Mouse (Mus musculus): ENCODE data around the gene Mllt3.
A peak's percentile ranks its signal among the peaks of the same experiment; 100 is the strongest.

Gene Mllt3

DNA sequence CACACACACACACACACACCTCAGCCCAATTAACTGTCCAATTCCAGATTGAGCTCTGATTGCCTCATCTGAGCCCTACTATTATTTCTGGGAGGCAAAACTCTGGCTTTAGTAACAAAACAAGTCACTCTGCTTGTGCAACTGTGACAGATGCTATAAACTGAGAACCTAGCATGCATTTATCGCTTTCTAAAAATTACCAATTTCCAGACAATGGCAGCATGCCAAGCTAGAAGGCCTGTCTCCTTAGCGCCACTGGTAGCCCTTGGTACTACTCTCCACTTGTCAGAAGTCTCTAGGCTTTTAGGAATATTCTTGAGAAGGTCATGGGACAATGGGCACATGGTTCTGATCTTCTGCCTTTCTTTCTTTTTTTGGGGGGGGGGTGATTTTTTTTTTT lies 257.4 kb downstream of the Mllt3 start:
- DNase-seq (ENCODE audit: low spot score in 2 of 2), result no peak

DNA sequence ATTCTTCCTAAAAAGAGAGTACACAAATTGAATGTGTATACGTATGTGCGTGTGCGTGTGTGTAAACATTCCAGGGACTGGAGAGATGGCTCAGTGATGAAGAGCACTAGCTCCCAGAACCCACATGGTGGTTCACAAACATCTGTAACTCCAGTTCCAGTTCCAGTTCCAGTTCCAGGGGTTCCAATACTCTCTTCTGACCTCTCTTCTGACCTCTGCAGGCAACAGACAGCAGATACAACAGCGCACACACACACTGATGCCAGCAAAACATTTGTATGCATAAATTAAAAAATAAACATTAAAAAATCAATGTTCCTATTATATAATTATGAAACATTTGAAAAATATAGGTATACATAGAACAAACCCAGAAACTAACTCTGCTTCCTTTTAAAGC lies 258.6 kb downstream of the Mllt3 start:
- DNase-seq (ENCODE audit: low spot score in 2 of 2), result no peak

DNA sequence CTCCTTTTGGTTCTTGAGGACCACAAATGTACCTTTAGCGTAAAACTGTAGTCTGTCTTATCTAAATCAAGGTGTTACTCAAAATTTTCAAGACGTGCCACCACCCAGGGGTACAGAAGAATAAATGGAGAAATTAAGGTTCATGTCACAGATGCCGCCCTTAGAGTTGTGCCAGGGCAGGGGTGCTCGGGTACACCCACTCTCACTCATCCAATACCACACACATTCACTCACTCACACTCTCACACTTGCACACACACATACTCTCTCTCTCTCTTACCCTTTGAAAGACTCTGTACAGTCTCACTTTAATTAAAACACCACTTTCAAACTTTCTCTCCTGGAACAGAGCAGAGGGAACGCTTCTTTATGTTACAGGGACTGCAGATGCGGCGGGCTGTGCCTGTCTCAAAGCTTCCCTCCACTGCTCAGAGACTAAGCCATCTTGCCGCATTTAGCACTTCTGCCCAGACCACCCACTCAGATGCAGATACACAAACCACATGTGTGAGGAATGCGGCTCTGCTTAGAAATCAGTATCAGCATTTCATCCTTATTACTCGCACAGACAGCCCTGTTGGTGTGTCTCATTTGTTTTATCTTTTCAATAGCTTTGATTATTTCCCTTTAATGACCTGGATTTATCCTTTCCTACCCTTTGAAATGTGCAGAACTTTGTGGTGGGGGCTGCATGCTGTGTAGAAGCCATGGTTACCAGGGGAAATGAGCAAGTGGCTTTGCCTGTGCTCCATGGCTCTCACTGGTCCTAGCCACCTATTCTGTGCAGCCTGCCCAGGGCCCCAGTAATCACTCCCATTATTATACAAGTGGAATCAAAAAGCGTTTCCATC lies 265.2 kb downstream of the Mllt3 start:
- peak; percentile 12 to 37 for DNase-seq (ENCODE audit: low spot score in 2 of 2)

DNA sequence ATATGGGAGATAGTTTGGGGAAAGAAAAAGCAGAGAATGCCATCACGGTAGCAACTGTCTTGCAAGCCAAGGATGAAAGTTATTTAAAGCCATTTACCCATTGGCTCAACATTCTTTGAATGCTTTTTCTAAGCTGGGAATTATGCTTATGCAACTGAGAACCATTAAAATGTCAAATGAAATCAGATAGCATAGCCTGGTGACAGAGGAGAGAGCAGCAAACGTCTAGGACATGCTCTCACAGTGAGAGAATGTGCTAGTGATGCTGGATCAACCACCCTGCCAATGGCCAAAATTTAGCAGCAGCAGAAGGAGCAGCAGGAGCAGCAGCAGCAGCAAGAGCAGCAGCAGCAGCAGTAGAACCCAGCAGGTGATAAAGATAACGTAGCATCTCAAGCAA lies 267.4 kb downstream of the Mllt3 start:
- no peak for DNase-seq (ENCODE audit: low spot score in 2 of 2)

DNA sequence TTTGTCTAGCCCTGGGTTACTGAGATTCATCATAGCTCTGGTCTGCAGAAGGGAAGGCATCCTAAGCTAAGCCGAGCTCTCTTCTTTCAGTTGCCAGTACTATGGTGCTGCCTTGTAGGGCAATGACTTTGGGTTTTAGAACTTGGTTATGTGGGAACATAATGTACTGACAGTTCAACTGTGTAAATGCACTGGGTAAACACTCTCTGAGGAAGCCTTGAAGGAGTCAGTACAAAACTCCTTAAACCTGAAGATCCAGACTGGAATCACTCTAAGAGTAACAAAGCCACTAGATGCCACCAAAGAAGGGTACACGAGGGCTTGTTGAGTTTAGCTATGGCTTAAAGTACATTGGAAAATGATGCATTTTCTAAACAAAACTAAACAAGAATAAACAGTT lies 272.1 kb downstream of the Mllt3 start:
- no peak for DNase-seq (ENCODE audit: low spot score in 2 of 2)

DNA sequence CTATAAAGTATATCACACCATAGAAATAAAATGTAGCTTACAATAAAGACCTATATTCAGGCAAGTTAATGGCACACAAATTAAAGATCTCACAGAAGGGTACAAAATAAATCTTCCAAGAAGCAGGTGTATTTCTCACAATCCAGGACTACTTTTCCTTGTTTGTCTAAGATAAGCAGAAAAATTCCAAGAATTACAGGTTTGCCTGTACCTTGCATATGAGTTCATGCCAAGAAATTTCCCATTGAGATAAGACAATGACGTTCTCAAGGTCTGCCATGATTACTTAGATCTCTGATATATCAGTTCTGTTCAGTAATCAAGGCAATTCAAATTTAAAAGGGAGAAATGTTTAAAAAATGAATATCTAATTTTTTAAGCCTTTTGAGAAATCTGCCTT lies 272.9 kb downstream of the Mllt3 start:
- no peak for DNase-seq (ENCODE audit: low spot score in 2 of 2)

DNA sequence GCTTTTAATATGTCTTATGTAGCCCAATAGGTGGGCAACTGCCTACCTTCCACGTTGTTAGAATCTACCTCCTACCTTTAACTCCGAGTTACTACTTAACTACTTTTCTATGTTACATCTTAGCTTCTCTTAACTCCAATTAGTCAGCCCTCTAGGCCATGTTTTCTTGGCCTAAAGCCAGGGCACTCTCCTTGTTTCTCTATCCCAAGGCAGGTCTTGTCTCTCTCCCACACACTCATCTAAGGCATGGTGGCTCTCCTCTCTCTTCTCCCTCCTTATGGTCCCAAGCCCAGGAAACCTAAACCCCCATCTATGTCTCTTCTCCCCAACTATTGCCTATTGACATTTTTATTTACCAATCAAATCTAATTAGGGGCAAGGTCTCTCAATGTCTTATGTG lies 273.5 kb downstream of the Mllt3 start:
- no peak for DNase-seq (ENCODE audit: low spot score in 2 of 2)

DNA sequence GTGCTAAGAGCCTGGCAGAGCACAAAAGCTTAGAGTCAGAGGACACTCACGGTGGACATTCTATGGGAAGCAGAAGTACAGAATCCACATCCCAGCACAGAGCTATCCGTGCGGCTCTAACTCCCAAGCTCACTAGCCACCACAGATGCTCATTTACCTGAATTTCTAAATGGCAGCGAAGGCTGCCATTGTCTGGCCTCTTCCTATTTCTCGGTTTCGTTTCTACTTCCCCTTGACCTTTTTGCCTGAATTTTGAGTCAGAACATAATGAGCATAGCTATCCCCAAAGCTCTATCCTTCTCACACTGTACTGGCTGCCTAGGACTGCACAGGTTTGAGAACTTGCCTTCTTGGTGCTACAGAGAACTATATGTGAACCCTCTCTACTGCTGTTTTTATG lies 274.1 kb downstream of the Mllt3 start:
- DNase-seq (ENCODE audit: low spot score in 2 of 2), result no peak

DNA sequence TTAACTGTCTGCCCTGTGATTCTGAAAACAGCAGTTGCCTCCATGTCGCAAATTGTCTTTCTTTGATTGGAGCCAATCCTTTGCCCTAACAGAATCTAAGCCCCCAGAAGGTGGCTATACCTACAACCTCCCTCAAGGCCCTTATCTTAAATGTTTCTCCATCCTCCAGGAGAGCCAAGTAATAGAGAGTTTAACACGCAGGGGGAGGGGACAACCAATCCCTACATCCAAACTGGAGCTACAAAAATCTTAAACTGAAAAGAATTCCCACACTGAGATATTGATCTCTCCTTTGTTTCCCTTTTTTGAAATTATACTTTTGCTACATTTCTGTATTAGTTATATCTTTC lies 281.7 kb downstream of the Mllt3 start:
- DNase-seq (ENCODE audit: low spot score in 2 of 2), result no peak

DNA sequence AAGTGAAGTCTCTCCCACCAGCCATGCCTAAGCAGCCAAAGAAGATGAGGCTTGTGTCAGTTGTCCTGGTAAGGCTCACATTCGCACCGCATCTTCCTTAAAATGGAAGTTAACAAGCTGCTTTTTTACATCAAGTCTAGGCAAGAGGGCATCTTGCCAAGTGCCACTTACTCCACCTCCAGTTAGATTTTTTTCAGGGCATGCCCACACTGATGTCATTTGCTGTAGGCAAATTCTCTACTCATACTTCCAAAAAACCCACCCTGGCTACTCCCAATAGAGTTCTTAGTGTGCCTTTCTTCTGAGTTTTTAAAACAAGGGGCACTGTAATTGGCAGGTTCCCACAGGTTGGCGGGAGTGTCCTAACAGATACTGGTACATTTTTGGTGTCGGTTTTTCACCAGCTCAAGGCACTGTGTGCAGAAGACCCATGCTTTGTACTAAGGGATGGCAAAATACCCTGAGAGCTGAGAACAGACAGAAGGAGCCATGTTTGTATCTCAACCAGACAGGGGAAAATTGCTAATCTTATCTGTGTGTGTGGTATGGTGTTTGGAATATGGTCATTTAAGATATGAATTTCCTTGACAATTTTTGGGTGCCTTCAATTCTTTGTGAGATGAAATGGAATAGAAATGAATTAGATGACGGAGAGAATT lies 282.2 kb downstream of the Mllt3 start:
- no peak for DNase-seq (ENCODE audit: low spot score in 2 of 2)

DNA sequence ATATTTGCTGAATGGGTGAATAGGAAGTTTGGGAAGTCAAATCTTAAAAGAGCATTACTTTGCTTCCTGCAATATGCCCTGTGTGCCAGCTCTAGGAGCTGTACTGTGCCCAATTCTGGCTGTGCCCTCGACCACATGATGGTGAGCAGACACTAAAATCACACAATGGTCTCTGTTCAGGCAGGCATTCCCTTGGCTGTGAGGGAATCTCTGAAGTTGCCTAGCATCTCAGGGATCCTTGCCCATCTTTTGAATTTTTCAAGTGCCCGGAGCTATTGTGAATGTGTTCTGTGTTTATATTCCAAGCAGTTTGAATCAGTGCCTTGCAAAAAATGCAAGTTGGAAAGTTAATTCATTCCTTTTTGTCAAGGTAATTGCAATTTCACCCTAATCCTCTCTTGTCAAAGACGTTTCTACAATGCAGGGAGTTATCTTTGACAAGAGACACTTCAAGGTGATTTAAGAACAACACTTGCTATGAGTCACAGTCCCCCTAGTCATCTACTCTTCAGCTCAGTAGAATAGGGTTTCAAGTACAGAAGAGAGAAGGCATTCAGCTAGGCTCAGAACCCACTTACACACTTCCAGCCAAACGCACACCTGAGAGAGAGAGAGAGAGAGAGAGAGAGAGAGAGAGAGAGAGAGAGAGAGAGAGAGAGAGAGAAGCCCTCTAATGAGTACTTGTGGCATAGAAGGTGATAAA lies 283.5 kb downstream of the Mllt3 start:
- no peak for DNase-seq (ENCODE audit: low spot score in 2 of 2)

DNA sequence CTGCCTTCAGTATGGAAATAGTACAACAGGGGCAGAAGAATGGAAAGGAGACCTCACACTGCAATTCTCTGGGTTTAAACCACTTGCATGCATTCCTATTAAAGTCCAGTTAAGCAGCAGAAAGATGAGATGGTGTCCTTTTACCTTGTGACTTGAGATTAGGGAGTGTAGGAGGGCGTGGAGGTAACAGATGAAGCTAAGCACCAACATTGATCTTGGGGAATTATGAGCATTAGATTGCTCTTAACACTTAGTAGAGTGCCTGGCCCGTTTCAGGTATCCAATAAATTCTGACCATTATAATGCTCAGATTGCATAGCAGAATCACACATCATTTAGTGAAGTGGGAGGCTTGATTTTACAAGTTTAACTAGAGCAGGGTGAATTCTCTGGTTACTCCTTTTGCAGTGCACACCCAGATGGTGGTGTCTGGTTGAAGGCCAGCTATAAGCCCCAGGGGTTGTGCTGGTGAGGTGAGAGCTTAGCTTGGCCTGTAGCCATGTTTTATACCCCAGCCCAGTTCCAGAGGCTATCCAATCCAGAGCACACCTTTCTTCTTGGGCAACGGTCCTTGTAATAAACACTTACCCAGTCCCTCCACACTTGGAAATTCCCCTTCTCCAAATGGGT lies 288.0 kb downstream of the Mllt3 start:
- no peak for DNase-seq (ENCODE audit: low spot score in 2 of 2)

DNA sequence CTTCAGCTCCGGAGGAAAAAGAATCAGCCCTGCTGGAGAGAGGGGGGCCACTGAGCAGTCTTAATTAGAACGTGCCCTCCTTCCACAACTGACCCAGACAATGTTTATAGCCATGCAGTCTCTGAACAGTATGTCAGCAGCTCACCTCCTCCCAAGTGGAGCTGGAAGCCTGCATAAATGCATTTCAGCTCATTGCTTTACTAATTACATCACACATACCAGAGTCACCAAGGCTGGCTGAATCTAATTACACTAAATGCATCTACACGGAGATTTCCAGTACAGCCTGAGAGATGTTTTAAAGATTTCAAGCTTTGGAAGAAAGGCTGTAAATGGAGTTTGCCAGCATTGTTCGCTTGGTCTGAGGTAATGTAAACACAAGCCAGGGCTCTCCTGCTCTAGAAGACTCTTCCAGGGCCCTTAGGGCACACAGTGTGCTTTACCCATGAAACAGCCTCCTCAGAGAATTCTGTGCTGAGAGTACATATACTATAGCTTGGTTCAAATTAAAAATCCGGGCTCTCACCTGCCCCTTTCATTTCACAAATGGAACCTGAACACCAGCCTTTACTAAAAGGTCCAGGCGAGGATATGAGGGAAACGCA lies 293.5 kb downstream of the Mllt3 start:
- DNase-seq (ENCODE audit: low spot score in 2 of 2), result peak in 1 of 2 experiments; percentile 27

DNA sequence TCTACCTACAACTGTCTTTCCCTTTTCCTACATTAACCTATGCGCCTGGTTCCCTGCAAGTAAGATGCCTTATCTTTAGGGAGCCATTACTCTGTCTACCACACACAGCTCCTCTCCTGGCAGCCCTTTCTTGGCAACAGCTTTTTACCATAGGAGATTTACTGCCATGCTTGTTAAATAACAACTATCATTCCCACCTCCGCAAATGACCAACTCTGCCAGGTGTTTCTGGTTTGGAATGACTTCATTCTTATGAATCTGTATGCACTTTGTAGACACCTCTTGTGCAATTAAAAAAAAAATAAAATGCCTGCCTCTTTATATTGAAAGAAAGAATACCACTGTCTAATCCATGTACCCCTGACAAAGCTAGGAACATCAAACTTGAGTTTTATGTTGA lies 294.1 kb downstream of the Mllt3 start:
- no peak for DNase-seq (ENCODE audit: low spot score in 2 of 2)

DNA sequence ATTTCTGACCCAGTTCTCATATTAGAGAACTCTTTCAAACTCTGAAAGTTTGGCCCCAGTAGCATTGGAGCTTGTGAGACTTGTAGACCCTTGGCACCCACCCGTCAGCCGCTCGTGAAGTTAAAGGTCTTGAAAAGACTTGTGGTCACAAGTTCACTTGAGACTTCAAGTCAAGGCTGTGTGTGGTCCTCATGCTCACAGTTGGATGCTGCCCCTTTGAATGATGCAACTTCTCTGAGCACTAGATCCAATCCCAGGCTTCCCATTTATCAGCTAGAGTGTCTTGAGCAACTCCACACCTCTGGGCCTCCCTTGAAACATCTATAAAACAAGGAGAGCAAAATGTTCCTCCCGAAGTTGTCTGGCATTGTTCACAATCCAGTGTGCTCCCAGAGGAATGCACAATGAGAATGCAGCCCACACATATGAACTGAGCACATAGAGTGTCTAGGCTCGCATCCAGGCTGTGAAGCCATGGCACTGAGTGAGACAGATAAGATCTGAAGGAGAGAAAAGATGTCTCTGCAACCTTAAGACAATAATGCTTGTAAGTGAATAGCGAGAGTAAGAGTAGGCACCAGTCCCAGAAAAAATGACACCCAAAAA lies 295.9 kb downstream of the Mllt3 start:
- no peak for DNase-seq (ENCODE audit: low spot score in 2 of 2)

DNA sequence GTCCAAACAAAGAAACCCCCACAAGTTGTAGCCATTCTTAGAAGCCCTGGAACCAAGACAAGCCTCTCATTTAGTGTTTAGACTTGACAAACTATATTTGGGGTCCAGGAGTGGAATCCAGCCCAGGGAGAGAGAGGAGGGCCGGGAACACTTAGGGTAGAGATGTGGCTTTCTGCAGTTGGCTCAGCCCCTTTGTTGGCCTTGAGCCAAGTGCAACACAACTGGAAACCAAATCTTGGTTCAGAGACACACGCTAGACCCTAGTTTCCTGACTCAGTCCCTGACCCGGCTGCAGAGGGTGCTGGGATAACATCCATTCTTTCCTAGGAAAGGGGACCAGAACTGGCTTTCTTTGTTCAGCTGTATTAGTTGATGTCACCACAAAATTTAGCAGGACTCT lies 296.4 kb downstream of the Mllt3 start:
- DNase-seq (ENCODE audit: low spot score in 2 of 2), result no peak

DNA sequence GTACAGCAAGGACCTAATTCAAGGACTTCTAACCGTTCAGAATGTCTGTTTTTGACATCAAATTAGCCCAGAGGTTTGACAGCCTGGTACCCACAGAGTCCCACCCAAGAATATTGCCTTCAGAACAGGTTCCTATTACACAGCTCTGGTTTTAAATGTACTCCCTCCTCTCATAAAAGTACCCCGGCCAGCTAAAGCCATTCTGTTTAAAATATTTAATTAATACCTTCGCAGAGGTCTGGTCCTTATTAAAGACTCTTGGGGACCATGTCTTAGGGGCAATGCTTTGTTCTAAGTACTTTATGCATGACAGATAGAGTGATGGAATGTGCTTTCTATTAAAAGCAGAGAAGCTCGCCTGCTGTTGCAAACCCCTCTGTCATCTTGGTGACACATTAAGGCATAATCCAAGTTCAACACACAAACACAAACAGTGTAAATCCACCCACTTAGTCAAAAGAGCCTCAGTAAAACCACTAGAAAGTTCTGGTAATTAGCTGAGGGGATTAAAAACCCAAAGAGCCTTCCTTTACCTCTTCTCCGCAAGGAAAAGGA lies 302.0 kb downstream of the Mllt3 start:
- DNase-seq (ENCODE audit: low spot score in 2 of 2), result no peak

DNA sequence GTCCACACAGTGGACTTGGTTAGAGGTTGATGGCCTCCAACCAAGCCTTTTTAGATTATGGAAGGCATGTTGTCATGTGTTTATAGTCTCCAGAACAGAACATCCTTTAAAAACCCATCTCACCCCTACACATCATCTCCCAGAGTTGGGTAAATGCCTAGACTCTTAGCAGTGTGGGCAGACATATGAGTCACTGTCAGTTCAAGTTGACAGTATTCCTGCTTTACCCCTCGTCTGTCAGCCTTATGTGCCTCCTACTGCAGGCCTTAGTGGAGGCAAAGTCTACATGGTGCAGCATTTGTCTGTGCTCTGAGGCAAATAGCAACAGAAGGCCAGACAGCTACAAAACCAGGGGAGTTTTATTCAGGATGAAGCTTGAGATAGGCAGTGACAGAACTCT lies 304.6 kb downstream of the Mllt3 start:
- DNase-seq (ENCODE audit: low spot score in 2 of 2), result peak; percentile 62 to 76

DNA sequence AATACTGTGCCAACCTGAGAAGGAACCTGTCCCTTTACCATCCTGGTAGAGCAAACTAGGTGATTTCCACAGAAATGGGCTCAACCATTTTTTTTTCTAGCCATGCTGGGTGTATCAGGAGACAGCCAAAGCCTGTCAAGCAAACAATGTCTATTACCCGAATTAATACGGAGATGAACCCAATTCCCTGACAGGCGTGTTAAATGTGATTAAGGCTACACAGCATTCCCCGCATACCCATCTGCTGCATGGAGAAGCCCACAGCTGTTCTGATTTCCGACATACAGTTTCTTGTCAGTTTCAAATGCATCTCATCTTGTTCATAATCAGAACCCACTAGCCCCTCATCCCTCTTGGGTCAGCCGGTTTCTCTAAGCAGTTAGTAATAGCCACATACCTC lies 309.7 kb downstream of the Mllt3 start:
- no peak for DNase-seq (ENCODE audit: low spot score in 2 of 2)

Measured in frontal cortex, postnatal 36 days (tissue).